12 mouse cellular contexts compared by ENCODE assay signal in genomic region chr15:75141812-75142360, GRCm38 (mm10). TPM values are rescaled to one million over a fixed set of nuclear protein-coding genes. Genes with fewer than 3 reads are reported as not detected.
A peak's percentile ranks its signal among the peaks of the same experiment; 100 is the strongest.
DNase-seq lines count a peak whose midpoint lies in the region; ATAC-seq and TF ChIP-seq lines count a peak whose summit lies in the region.
"Not testable (repeated sequence)": the region's sequence is repeated elsewhere in the genome, so short reads cannot be mapped to it uniquely, and the experiment has no call there.
"Had no signal": no experiment of that assay in that cellular context is flagged by ENCODE, and none has a peak within 500 bp of the region (broad histone marks: within the 10 kb centered on the region; RNA-seq: fewer than 3 reads in every experiment).

No protein-coding gene starts in this region.

- not testable (repeated sequence) for H3K9me3 ChIP-seq in heart, postnatal 0 days (replicated peaks; ENCODE audit: control insufficient read depth, low read length); lung, postnatal 0 days (ENCODE audit: low read length); neural tube, embryonic 11.5 days (ENCODE audit: control insufficient read depth, low read length)

- TF ChIP-seq CTCF in heart, postnatal 0 days (IDR thresholded peaks at IDR 0.05; ENCODE audit: low read depth), result peak; percentile 39; the same call in 1 of the 2 replicates
- peak; percentile 65 for TF ChIP-seq CTCF in lung, postnatal 0 days (IDR thresholded peaks at IDR 0.05)

- not testable (repeated sequence) for H3K27ac ChIP-seq in heart, postnatal 0 days (ENCODE audit: low read depth); lung, postnatal 0 days (ENCODE audit: low read length); neural tube, embryonic 11.5 days (ENCODE audit: low read depth, low read length)

- H3K27me3 ChIP-seq in heart, postnatal 0 days (ENCODE audit: control insufficient read depth, insufficient read depth, low read length); lung, postnatal 0 days (replicated peaks; ENCODE audit: insufficient read depth, low read length); neural tube, embryonic 11.5 days (ENCODE audit: control insufficient read depth, insufficient read depth, low read length): not testable (repeated sequence)

- H3K4me2 ChIP-seq in heart, postnatal 0 days (ENCODE audit: low read depth, low read length); lung, postnatal 0 days (replicated peaks; ENCODE audit: low read depth, low read length); neural tube, embryonic 11.5 days (ENCODE audit: low read depth): not testable (repeated sequence)

- not testable (repeated sequence) for TF ChIP-seq EP300 in heart, postnatal 0 days (IDR thresholded peaks at IDR 0.05; ENCODE audit: low read depth); lung, postnatal 0 days (IDR thresholded peaks at IDR 0.05)

- 32% methylated on average over 6 of the region's 6 CpGs for WGBS in heart, postnatal 0 days
- WGBS in lung, postnatal 0 days, result 37% methylated on average over 6 of the region's 6 CpGs
- 50% methylated on average over 6 of the region's 6 CpGs for WGBS in neural tube, embryonic 11.5 days

- DNase-seq in CD4-positive, CD25-positive, alpha-beta regulatory T cell, adult 2 months (ENCODE audit: low read depth, low spot score), result peak; percentile 74
- peak; percentile 8 to 26 for DNase-seq in adrenal gland, adult 18-20 months (ENCODE audit: low spot score in 2 of 2)
- DNase-seq in embryo, embryonic 10 days (ENCODE audit: low spot score), result peak; percentile 7
- DNase-seq in heart, postnatal 0 days (ENCODE audit: low spot score); lung, postnatal 0 days (ENCODE audit: low spot score): not testable (repeated sequence)
- DNase-seq in kidney, postnatal 36 days, result peak; percentile 14 to 64
- peak; percentile 41 for DNase-seq in neural tube, embryonic 11.5 days (ENCODE audit: low spot score)
- DNase-seq in testis, postnatal 10 days (ENCODE audit: low spot score), result peak; percentile 61

- not testable (repeated sequence) for ATAC-seq in heart, postnatal 0 days (ENCODE audit: insufficient read depth, low read depth); lung, postnatal 0 days; neural tube, embryonic 11.5 days (ENCODE audit: insufficient read depth, low FRiP score, low TSS enrichment)

- not testable (repeated sequence) for H3K9ac ChIP-seq in heart, postnatal 0 days (replicated peaks; ENCODE audit: low read depth, low read length); lung, postnatal 0 days (replicated peaks; ENCODE audit: low read depth); neural tube, embryonic 11.5 days (ENCODE audit: low read length)

- H3K4me3 ChIP-seq in heart, postnatal 0 days (ENCODE audit: low read depth, low read length); lung, postnatal 0 days (ENCODE audit: low read depth, low read length); neural tube, embryonic 11.5 days (ENCODE audit: low read depth, low read length): not testable (repeated sequence)

- not testable (repeated sequence) for H3K4me1 ChIP-seq in heart, postnatal 0 days (ENCODE audit: control insufficient read depth, insufficient read depth); lung, postnatal 0 days (ENCODE audit: insufficient read depth, low read depth, low read length); neural tube, embryonic 11.5 days (ENCODE audit: control insufficient read depth, insufficient read depth, low read length)

- not testable (repeated sequence) for H3K36me3 ChIP-seq in heart, postnatal 0 days (replicated peaks; ENCODE audit: control insufficient read depth, insufficient read depth, low read length); lung, postnatal 0 days (ENCODE audit: insufficient read depth, low read length); neural tube, embryonic 11.5 days (ENCODE audit: control insufficient read depth, insufficient read depth, low read length)

RNA-seq across cellular contexts. Expression of gene Ly6g, which starts 13.2 kb away (rescaled TPM):
- not detected for total RNA-seq in adrenal gland, adult 18-20 months (2021)
- not detected in 2 replicates for total RNA-seq in heart, postnatal 0 days (2014; rRNA removed; ENCODE audit: low replicate concordance)
- not detected in 2 replicates for polyA plus RNA-seq in heart, postnatal 0 days (2015; fragmentation: Nextera tagmentation; extraction: Ambion mirVana)
- polyA plus RNA-seq in lung, postnatal 0 days (2015; fragmentation: Nextera tagmentation; extraction: Ambion mirVana), result 0.68 and 0.98 TPM in 2 replicates
- not detected in 2 replicates for polyA plus RNA-seq in neural tube, embryonic 11.5 days (2014; fragmentation: Nextera tagmentation; extraction: Ambion mirVana)
- total RNA-seq: gastrocnemius, adult 8-10 months; heart, postnatal 25 days; left cerebral cortex, postnatal 36 days had no signal
- polyA plus RNA-seq: erythroblast, embryonic 14.5 days had no signal

RNA-seq across cellular contexts. Expression of gene Ly6c2, which starts 30.1 kb away (rescaled TPM):
- 1 to 10 TPM; 5.3 to 5.9 TPM for total RNA-seq in adrenal gland, adult 18-20 months (2021)
- 1.5 and 3.4 TPM in 2 replicates for total RNA-seq in heart, postnatal 0 days (2014; rRNA removed; ENCODE audit: low replicate concordance)
- 0.75 and 0.84 TPM in 2 replicates for polyA plus RNA-seq in heart, postnatal 0 days (2015; fragmentation: Nextera tagmentation; extraction: Ambion mirVana)
- 30.5 and 47.7 TPM in 2 replicates for polyA plus RNA-seq in lung, postnatal 0 days (2015; fragmentation: Nextera tagmentation; extraction: Ambion mirVana)
- not detected in 2 replicates for polyA plus RNA-seq in neural tube, embryonic 11.5 days (2014; fragmentation: Nextera tagmentation; extraction: Ambion mirVana)

Comparison
In these comparisons a context has a peak if more than half of its experiments do, and no peak if none do; other contexts are left out.
1. RNA of gene Ly6c2, which starts 30.1 kb away (polyA plus RNA-seq): 30.5 to 47.7 TPM in lung, postnatal 0 days; 0.75 to 0.84 TPM in heart, postnatal 0 days and not detected in neural tube, embryonic 11.5 days; every median in the first group is over 10 times any median in the second.